Mouse (Mus musculus): Measurements from ENCODE around the gene Serpinb1c. TPM values are rescaled to one million over a fixed set of nuclear protein-coding genes. Genes with fewer than 3 reads are reported as not detected.

The Serpinb1c gene
- polyA plus RNA-seq, 2 experiments from 2014 or later = not detected

DNA sequence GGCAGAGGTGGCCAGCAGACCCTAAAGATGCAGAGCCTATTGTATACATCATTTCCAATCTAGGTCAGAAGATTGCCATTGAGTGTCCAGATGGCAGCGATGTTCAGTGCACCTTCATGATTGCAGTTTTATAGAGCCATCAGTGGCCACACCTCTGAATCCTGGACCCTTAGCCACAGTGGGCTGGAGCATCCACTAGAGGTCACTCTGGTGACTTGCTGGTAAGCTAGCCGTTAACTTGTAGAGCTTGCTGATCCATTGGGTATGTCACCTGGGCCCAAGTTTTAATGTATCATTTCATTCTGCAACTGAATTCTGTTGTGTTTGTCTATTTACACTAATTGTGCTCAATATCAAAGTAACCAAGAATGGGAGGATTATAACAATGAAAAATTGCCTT is 32.4 kb downstream of the Serpinb1c start:
- ATAC-seq = no peak

DNA sequence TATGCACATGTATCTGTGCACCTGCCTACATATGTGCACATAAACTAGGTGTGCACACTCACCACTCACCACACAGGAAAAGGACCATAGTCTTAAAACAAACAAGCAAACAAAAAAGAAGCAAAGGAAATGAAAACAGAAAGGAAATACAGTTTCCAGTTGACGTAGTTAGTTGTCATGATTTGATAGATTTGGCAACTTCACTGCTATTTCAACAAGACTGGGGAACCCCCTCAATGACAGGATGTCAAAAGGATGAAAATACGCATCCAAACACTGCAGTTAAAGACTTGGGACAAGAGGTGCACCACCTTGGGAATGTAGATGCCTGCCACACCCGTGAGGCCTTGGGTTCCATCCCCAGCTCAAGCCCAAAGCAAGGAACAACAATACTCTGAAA is 33.5 kb downstream of the Serpinb1c start:
- ATAC-seq = peak; percentile 72

DNA sequence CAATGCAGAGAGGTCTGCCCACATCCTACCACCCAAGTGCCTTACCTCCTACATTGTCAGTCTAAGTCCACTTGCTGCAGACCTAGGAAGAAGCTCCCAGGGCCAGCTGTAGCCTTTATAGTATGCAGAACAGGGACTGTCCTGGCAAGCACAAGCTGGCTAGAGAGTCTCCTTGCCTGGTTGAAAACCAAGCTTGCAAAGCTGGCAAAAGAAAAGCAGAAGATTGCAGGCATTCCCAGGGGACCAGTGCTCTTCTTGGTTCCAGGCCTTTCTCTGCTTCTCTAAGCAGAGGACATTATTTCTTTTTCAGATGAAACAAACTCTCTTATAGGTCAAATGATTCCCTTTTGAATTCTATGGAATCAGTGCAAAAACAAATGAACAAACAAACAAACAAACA is 34.6 kb downstream of the Serpinb1c start:
- no peak for ATAC-seq

DNA sequence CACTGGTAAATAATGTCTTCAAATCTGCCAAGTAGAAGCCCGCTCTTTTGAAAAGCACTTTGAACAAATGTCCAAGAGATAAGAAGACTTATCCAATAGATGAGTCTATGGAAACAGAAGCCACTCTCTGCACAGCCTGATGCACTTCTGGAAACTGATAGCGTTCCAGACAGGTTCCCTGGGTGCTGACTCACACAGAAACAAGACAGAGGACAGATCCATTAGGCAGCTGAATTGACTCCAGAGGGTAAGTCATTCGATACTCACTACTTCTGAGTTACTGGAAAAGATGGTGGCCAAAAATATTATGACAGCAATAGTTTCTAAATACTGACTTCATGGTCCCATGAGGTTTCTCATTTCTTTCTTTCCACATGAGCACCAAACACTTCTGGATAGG is 37.2 kb downstream of the Serpinb1c start:
- no peak for ATAC-seq

DNA sequence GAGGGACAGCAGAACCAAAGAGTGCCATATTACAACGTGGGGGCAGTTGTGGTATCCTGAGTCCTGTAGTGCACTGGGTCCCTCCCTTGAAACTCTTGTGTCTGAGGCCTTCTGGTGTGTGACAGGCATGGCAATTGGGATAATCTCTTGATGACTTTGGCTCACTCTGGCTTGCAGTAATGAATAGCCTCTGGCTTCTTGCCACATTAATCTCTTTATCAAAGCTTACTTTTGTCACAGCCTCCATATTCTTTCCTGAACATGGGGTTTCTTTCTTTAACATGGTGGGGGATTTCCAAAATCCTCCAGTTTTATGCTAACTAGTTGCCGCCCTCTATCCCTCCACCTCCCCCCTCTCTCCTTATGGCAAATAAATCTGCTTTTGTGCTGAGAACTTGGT is 44.9 kb downstream of the Serpinb1c start:
- no peak for ATAC-seq

DNA sequence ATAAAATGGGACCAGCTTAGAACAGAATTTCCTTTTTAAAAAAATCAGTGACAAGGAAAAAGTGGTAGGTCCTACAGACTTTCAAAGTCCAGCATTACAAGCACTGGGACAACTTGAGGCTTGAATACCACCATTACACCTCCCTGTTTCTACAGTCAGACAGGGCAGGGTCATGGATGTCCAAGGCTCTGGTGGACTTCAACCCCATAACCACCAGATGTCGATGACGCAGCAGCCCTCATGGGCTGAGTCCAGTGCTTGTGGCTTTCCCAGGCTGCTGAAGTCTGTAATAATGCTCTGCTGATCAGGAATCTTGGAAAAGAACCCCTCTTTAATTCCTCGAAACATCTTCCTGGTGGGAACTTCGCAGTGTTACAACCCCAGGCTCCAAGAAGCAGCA is 45.5 kb downstream of the Serpinb1c start:
- ATAC-seq = no peak

DNA sequence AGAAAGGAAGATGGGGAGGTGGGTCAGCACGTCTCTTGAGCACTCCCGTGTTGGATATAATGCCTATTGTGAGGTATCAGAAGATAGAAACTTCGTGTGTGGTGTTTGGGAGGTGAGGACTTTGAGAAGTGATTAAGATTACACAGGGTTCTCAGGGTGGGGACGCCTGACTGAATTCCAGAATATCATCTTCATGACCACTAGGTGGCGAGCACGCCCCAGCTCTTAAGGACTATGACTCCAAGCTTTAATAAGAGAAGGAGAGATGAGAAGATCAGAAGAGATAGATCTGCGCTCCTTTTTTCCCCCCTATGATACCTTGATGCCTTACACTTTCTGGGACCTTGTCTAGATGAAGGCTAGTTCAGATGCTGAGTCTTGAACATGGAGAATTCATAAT is 46.0 kb downstream of the Serpinb1c start:
- peak; percentile 76 for ATAC-seq

DNA sequence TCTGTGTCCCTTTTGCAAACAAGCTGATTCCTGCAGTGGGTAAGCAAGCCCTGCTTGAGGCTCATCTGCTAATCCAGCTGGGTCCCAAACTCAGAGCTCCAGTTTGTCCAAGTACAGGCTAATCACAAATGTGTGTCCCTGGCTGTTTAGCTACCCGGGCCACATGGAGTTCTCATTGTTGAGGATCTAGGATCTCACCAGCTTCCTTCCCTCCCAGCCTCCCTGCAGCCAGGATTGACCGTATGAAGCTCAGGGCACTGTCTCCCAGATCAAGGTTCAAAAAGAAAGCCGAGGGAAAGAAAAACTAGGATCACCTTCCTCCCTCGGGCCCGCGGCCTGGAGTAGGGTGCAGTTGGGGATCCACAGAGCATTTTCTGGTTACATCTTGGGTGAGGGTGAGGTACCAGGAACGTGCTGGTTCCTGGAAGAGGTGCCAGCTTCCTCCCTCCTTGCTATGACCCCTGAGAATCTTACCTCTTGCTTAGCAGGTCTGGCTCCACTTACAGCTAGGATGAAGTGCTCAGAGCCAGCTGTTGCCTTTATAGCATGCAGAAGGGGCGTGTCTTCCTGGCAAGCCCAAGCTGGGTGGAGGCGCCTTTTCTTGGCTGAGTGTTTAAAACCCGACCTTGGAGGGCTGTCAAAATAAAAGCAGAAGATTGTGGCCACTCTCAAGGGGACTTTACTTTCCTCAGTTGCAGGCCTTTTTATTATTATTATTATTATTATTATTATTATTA is 47.2 kb downstream of the Serpinb1c start, which contains the start of gene Serpinb1a:
TSS of gene Serpinb1a (minus strand) at position 518 of the 737 bp plus-strand sequence.
- ATAC-seq = no peak

DNA sequence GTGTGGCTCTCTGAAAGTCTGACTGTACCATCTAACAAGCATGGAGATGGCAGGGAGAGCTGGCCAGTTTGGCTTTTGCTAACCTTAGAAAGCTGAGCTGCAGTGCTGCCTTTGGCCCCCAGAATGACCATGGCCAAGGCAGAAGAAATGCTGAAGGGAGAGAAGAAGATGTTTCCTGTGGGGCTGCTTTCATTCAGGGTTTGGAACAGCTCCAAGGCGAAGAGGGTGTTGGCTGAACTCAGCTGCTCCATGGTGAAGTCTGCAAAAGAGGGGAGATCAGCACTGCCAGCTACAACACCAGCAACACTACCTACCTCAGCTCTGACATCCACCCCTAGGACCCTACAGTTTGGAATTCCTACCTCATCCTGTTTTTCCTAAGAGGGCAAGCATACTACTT is 47.9 kb downstream of the Serpinb1c start:
- no peak for ATAC-seq

DNA sequence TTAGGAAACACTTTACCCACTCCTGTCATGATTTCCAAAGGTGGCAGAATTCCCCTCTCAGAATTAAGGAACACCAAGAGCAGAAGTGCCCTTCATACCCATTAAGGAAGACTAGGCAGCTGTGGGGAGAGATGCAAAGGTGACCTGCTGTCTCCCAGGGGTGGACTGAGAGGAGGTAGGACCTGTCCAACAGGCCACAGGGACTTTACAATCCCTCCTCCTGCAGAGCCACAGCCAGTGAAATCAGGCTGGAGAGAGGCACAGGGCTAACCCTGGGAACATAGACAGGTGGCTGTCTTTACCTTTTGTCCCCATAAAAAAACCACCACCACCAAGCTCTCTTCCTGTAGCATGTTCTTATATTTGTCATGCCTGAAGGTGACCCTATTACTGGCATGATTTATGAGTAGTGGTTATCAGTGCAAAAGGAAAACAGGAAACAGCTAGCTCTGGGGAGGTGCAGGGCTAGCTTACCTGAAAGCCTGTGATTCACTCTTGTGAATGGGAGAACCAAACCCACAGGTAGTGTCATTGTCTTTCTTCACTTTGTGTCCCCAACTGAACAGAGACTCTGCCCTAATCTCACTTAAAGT is 48.4 kb downstream of the Serpinb1c start:
- no peak for ATAC-seq

DNA sequence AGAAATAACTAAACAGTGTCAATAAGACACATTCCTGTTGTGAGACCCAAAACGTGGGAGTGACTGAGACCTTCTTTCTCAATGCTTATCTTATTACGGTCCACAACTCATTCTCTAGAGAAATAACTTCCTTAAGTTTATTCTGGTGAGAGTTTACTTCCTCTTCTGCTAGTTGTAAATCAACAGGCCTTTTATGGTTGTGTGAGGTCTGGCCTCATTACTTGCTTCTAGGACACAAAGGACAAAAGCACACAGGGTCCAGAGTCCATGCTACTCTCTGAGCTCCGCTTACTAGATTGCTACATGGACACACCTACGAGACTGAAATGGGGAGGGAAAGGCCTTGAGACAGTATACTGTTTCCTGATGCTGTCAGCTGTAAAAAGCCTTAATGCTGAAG is 48.9 kb downstream of the Serpinb1c start:
- ATAC-seq = no peak

DNA sequence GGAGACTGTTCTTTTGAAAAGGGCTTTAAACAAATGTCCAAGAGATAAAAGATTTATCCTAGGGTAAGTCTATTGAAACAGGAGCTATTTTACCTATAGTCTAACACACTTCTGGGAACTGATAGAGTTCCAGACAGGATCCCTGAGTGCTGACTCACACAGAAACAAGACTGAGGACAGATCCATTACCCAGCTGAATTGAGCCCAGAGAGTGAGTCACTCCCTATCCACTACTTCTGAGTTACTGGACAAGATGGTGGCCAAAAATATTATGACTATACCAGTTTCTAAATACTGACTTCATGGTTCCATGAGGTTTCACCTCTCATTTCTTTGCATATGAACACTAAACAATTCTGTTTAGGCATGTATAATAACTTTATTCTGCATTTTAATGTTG is 51.8 kb downstream of the Serpinb1c start:
- no peak for ATAC-seq

DNA sequence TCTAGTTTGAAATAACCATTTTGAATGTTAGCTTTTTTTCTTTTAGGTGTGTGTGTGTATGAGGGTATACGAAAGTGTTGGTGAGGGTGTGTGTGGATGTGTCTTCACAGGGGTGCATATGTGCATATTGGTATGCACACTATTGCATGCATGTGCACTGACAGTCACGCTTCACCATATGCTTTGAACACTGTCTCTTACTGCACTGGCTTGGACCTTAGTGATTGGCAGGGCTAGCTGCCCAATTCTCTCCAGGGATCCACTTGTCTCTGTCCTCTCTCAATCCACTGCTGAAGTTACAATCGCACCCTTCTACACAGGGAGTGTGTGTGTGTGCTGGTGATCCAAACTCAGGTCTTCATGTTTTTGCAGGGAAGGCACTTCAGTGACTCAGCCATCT is 56.7 kb downstream of the Serpinb1c start:
- no peak for ATAC-seq

DNA sequence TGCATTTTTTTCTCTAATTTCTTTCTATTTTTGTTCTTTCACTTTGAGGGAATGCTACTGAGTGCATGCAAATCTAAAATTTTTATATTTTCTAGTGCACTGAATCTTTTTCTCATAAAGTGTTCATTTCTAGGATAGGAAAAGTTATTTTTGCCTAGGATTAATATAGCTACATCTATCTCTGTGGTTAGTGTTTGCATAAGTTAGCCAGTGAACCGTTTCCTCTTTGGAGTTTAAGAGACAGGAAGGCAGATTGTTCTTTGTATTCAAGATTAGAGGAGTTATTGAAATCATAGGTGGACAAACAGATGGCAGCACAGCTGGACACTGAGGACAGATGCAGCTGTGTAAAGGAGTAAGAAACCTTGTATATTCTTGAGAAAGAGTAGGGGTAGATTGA is 58.7 kb downstream of the Serpinb1c start:
- no peak for ATAC-seq

DNA sequence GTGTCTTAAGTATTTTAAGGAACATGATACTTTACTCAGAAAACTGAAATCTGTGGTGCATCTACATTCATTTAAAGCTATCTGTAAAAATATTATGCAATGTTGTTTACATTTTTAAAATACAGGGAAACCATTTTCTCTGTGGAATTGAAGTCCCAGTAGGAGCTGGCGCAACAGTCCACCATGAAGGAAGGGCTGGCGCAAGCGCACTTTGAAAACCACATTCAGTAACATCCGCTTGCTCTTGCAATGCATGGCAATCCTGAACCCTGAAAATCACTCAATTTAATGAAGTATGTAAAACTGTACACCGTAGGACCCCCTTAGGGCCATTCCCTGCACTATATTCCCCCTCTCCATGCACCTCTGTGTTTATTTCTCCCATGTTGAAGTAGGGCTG is 63.5 kb downstream of the Serpinb1c start:
- ATAC-seq = no peak

DNA sequence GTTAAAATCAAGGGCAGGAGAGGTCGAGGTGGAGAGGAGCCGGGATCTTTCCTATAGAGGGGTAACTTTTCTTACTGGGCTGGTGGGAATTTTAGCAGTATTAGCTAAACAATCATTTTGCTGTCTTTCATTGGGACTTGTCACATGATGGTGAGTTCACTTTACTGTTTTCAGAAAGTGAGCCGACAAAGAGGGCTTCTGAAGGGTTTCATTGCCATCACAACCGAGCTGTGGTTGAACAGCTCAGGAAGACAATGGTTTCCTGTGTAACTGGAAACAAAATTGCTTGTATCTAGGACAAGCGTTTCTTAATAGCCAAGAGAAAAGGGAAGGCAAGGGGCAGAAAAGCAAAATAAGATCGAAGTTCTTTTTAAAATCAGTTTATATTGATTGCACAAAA is 64.8 kb downstream of the Serpinb1c start:
- no peak for ATAC-seq

DNA sequence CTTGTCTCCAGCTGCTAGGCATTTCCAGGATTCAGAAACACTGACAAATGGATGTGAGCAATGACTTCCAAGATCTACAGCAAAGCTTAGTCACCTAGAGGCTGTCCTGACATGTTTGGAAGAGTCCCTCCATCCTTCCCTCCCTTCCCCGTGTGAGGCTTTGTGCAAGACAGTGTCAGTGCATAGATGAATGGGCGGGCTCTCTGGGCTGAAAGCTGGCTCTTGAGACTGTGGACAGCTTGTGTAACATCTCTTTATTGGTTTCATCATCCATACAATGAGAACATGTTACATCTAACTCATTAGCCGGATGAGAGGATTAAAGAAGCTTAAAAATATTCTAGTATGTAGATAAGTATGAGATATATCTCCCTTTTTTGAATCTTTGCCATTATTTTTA is 65.2 kb downstream of the Serpinb1c start:
- no peak for ATAC-seq

DNA sequence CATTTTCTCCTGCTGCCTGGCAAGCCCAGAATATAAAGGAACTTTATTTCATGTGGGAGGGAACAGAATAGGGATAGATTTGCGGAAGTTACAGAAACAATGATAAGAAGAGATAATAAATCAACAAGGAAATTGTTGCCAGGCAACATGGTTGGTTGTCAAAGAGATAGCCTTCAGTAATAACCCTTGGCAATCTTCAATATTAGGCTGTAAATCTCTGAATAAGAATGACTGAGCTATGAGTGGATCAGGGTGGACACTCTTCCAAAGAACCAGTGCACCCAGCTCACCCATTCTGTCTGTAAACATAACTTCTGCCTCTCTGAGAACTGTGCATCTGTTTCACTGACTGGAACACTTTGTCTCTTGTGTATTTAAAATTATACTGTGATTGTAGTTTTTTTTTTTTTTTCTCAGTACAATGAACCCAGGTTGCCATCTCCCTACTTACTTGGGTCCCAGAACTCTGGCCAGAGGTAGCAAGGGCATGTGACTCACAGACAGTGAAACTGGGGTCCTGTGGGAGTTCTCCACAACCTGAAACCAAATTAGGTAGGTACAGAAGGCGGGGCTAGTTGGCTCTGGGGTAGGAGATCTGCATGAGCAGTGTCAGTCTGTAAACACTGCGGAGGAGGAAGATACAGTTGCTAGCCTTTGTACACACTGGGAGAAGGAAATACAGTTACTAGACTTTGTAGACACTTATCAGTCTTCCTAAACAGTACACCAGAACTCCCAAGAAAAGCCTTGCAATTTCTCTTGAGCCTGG is 66.3 kb downstream of the Serpinb1c start:
- ATAC-seq = no peak

Other genes starting within 250 kb of the Serpinb1c start
- not detected for gene Mylk4, start 114.3 kb downstream of the Serpinb1c start, polyA plus RNA-seq (2017; shearing (Covaris generic))
- 10 to 100 TPM in 1 of 2 experiments, 1 to 10 TPM in 1; 6.7 to 12.1 TPM for gene Wrnip1, start 96.2 kb downstream of the Serpinb1c start, polyA plus RNA-seq (2017; shearing (Covaris generic))
- not detected for gene D930007J09Rik, start 95.4 kb downstream of the Serpinb1c start, polyA plus RNA-seq (2017; shearing (Covaris generic))
- 10 to 100 TPM; 12.7 to 13.2 TPM for gene Serpinb1a, start 47.0 kb downstream of the Serpinb1c start, polyA plus RNA-seq (2017; shearing (Covaris generic))
- gene Serpinb6b, start 67.0 kb upstream of the Serpinb1c start, polyA plus RNA-seq (2017; shearing (Covaris generic)) = 10 to 100 TPM; 29.2 to 38.8 TPM
- 10 to 100 TPM; 21.9 to 23.4 TPM for gene Serpinb9, start 105.0 kb upstream of the Serpinb1c start, polyA plus RNA-seq (2017; shearing (Covaris generic))
- under 1 TPM in 1 of 2 experiments, not detected in 1; 0.42 TPM for gene Serpinb9b, start 129.2 kb upstream of the Serpinb1c start, polyA plus RNA-seq (2017; shearing (Covaris generic))
- gene Serpinb1b, start 180.4 kb upstream of the Serpinb1c start, polyA plus RNA-seq (2017; shearing (Covaris generic)) = not detected